Comparison of ENCODE assay signal across 19 mouse cellular contexts in the genomic region with DNA sequence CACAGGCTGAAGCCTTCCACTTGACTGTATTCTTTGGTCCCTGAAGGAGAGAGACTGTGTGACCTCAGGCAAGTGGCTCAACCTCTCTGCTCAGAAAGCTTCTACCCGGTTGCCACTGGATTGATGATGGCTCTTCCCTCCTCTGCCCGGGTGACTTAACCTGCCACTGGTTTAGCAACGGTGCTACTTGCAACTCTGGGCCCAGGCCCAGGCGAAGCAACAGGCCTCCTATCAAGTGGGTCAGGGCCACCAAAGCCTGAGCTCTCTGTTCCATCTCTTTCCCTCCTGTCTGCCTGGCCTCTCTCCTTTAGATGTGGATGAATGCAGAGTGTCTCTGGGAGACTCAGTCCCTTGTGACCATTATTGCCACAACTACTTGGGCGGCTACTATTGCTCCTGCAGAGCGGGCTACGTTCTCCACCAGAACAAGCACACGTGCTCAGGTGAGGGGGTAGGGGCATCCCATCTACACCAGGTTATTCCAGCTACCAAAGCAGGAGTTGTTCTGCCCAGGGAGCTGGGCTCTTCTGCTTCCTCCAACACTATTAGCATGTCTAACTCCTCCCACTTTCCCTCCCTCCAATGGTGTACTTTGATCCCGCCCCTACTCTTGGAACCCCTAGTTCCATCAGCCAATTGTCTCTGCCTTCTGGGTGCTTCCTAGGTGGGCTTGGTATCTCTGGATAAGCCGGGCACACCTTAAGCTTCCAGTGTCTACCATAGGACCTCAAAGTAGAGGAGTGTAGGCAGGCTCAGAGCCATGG. TPM values are rescaled to one million over a fixed set of nuclear protein-coding genes. Genes with fewer than 3 reads are reported as not detected.
DNase-seq lines count a peak whose midpoint lies in the region; ATAC-seq and TF ChIP-seq lines count a peak whose summit lies in the region.
"Had no signal": no experiment of that assay in that cellular context is flagged by ENCODE, and none has a peak within 500 bp of the region (broad histone marks: within the 10 kb centered on the region; RNA-seq: fewer than 3 reads in every experiment).

No protein-coding gene starts in this region.

- intact Hi-C loops in gastrocnemius, adult 2 months (cut with DNase I), result no loop called here
- intact Hi-C loops in gastrocnemius, postnatal 36 days (cut with DNase I), result no loop called here

- no peak for TF ChIP-seq CTCF in gastrocnemius, adult 2 months (IDR thresholded peaks at IDR 0.05)

- no peaks in the 10 kb centered on the region for H3K27me3 ChIP-seq in lung, embryonic 15.5 days
- H3K27me3 ChIP-seq in stomach, embryonic 16.5 days (ENCODE audit: control insufficient read depth, insufficient read depth, low read length), result no peaks in the 10 kb centered on the region
- H3K27me3 ChIP-seq: hindbrain, embryonic 15.5 days; midbrain, embryonic 13.5 days had no signal

- no peak overlapping the region for H3K4me3 ChIP-seq in gastrocnemius, adult 2 months
- H3K4me3 ChIP-seq in lung, embryonic 15.5 days, result no peak overlapping the region
- H3K4me3 ChIP-seq in stomach, embryonic 16.5 days (replicated peaks; ENCODE audit: low read length), result no peak overlapping the region
- H3K4me3 ChIP-seq: hindbrain, embryonic 15.5 days; midbrain, embryonic 13.5 days had no signal

- no peak overlapping the region for H3K4me2 ChIP-seq in lung, embryonic 15.5 days
- no peak overlapping the region for H3K4me2 ChIP-seq in stomach, embryonic 16.5 days (ENCODE audit: low read depth, low read length)
- H3K4me2 ChIP-seq: hindbrain, embryonic 15.5 days; midbrain, embryonic 13.5 days had no signal

- no peaks in the 10 kb centered on the region for H3K9me3 ChIP-seq in lung, embryonic 15.5 days
- H3K9me3 ChIP-seq in stomach, embryonic 16.5 days (replicated peaks; ENCODE audit: control insufficient read depth, low read length), result no peaks in the 10 kb centered on the region; the same call in 1 of the 2 replicates
- H3K9me3 ChIP-seq: hindbrain, embryonic 15.5 days; midbrain, embryonic 13.5 days had no signal

- WGBS in lung, embryonic 15.5 days, result 65% methylated on average over 10 of the region's 10 CpGs
- WGBS in stomach, embryonic 16.5 days, result 68% methylated on average over 10 of the region's 10 CpGs

- no peak overlapping the region for H3K9ac ChIP-seq in lung, embryonic 15.5 days
- no peak overlapping the region for H3K9ac ChIP-seq in stomach, embryonic 16.5 days (ENCODE audit: low read length)
- H3K9ac ChIP-seq: hindbrain, embryonic 15.5 days; midbrain, embryonic 13.5 days had no signal

- 0 out of 2 replicates have a peak, but pooled peaks cover under 1% of the 10 kb centered on the region for H3K4me1 ChIP-seq in lung, embryonic 15.5 days
- no peaks in the 10 kb centered on the region for H3K4me1 ChIP-seq in stomach, embryonic 16.5 days (ENCODE audit: control insufficient read depth, insufficient read depth, low read length)
- H3K4me1 ChIP-seq: hindbrain, embryonic 15.5 days; midbrain, embryonic 13.5 days had no signal

- peak; percentile 15; the same call in 1 of the 2 replicates for ATAC-seq in lung, embryonic 15.5 days (ENCODE audit: borderline replicate concordance, extremely low read depth, low FRiP score, low TSS enrichment)
- ATAC-seq in stomach, embryonic 16.5 days (ENCODE audit: insufficient read depth, low FRiP score), result peak; percentile 22; the same call in 1 of the 2 replicates
- ATAC-seq in cerebellum, adult (ENCODE audit: insufficient number of reproducible peaks, low FRiP score, low TSS enrichment), result no peak
- ATAC-seq: CD4-positive, CD25-positive, alpha-beta regulatory T cell, adult 4 months; forebrain, embryonic 14.5 days; intestine, postnatal 0 days; midbrain, embryonic 13.5 days had no signal

- peaks cover 9% of the 10 kb centered on the region for H3K36me3 ChIP-seq in lung, embryonic 15.5 days
- peaks cover 4% of the 10 kb centered on the region; the same call in 1 of the 2 replicates for H3K36me3 ChIP-seq in stomach, embryonic 16.5 days (ENCODE audit: control insufficient read depth, insufficient read depth, low read length)

- no peak overlapping the region for H3K27ac ChIP-seq in gastrocnemius, adult 2 months
- no peak overlapping the region for H3K27ac ChIP-seq in lung, embryonic 15.5 days
- H3K27ac ChIP-seq in stomach, embryonic 16.5 days (ENCODE audit: low read length), result peak overlapping the region; percentile 58; the same call in 1 of the 2 replicates
- H3K27ac ChIP-seq: hindbrain, embryonic 15.5 days; midbrain, embryonic 13.5 days had no signal

- peak; percentile 6 for DNase-seq in gastrocnemius, adult 2 months
- DNase-seq in gastrocnemius, postnatal 36 days, result no peak
- DNase-seq in lung, postnatal 14 days, result no peak
- peak; percentile 62 for DNase-seq in brain, adult 2 months (ENCODE audit: low read depth, low spot score)
- DNase-seq in spleen, adult 18-20 months, result no peak
- DNase-seq: cerebellum, postnatal 10 days; heart, postnatal 14 days; kidney, postnatal 14 days; lung, adult 2 months; thymus, postnatal 36 days had no signal

RNA-seq across cellular contexts. Expression of gene Masp2, which starts 1.2 kb away (rescaled TPM):
- under 1 TPM; 0.56 to 0.69 TPM for total RNA-seq in gastrocnemius, adult 2 months (2021)
- total RNA-seq in gastrocnemius, postnatal 36 days (2021), result under 1 TPM; 0.17 to 0.77 TPM
- 0.21 and 0.65 TPM in 2 replicates for polyA plus RNA-seq in lung, embryonic 15.5 days (2015; fragmentation: Nextera tagmentation; extraction: Ambion mirVana)
- polyA plus RNA-seq in stomach, embryonic 16.5 days (2015; fragmentation: Nextera tagmentation; extraction: Ambion mirVana), result 1.4 and 1.8 TPM in 2 replicates
- polyA plus RNA-seq: forebrain, embryonic 14.5 days; intestine, postnatal 0 days had no signal

RNA-seq across cellular contexts. Expression of gene Srm, which starts 12.3 kb away (rescaled TPM):
- 10 to 100 TPM; 12.0 to 12.2 TPM for total RNA-seq in gastrocnemius, adult 2 months (2021)
- 10 to 100 TPM; 10.2 to 14.4 TPM for total RNA-seq in gastrocnemius, postnatal 36 days (2021)
- 183 and 192 TPM in 2 replicates for polyA plus RNA-seq in lung, embryonic 15.5 days (2015; fragmentation: Nextera tagmentation; extraction: Ambion mirVana)
- 165 and 166 TPM in 2 replicates for polyA plus RNA-seq in stomach, embryonic 16.5 days (2015; fragmentation: Nextera tagmentation; extraction: Ambion mirVana)

RNA-seq across cellular contexts. Expression of gene Tardbp, which starts 23.3 kb away (rescaled TPM):
- 100 to 1,000 TPM; 132 to 136 TPM for total RNA-seq in gastrocnemius, adult 2 months (2021)
- 100 to 1,000 TPM in 1 of 2 experiments, 10 to 100 TPM in 1; 97.3 to 116 TPM for total RNA-seq in gastrocnemius, postnatal 36 days (2021)
- 386 and 392 TPM in 2 replicates for polyA plus RNA-seq in lung, embryonic 15.5 days (2015; fragmentation: Nextera tagmentation; extraction: Ambion mirVana)
- 284 and 286 TPM in 2 replicates for polyA plus RNA-seq in stomach, embryonic 16.5 days (2015; fragmentation: Nextera tagmentation; extraction: Ambion mirVana)

RNA-seq across cellular contexts. Expression of gene Gm572, which starts 39.6 kb away (rescaled TPM):
- 1 to 10 TPM; 6.1 to 6.8 TPM for total RNA-seq in gastrocnemius, adult 2 months (2021)
- 1 to 10 TPM; 5.6 to 6.8 TPM for total RNA-seq in gastrocnemius, postnatal 36 days (2021)
- not detected in 2 replicates for polyA plus RNA-seq in lung, embryonic 15.5 days (2015; fragmentation: Nextera tagmentation; extraction: Ambion mirVana)
- 0.09 TPM in 1 of 2 replicates, not detected in the other for polyA plus RNA-seq in stomach, embryonic 16.5 days (2015; fragmentation: Nextera tagmentation; extraction: Ambion mirVana)
- total RNA-seq: left cerebral cortex, postnatal 25 days had no signal
- polyA plus RNA-seq: CD4-positive, CD25-positive, alpha-beta regulatory T cell, adult 4 months; forebrain, embryonic 14.5 days; hindbrain, embryonic 15.5 days; intestine, postnatal 0 days; midbrain, embryonic 13.5 days had no signal

RNA-seq across cellular contexts. Expression of gene Exosc10, which starts 45.3 kb away (rescaled TPM):
- 10 to 100 TPM; 21.0 to 21.6 TPM for total RNA-seq in gastrocnemius, adult 2 months (2021)
- 10 to 100 TPM; 16.8 to 21.5 TPM for total RNA-seq in gastrocnemius, postnatal 36 days (2021)
- 92.3 and 93.8 TPM in 2 replicates for polyA plus RNA-seq in lung, embryonic 15.5 days (2015; fragmentation: Nextera tagmentation; extraction: Ambion mirVana)
- 76.3 and 77.1 TPM in 2 replicates for polyA plus RNA-seq in stomach, embryonic 16.5 days (2015; fragmentation: Nextera tagmentation; extraction: Ambion mirVana)

Comparison
In these comparisons a context has a peak if more than half of its experiments do, and no peak if none do; other contexts are left out.
1. DNase-seq: peak in gastrocnemius, adult 2 months (single experiment) and brain, adult 2 months (single experiment); none in gastrocnemius, postnatal 36 days (0 of 2), lung, postnatal 14 days (single experiment) and spleen, adult 18-20 months (0 of 2).